Mouse (Mus musculus): Measurements from ENCODE around the gene Sv2c. TPM values are rescaled to one million over a fixed set of nuclear protein-coding genes. Genes with fewer than 3 reads are reported as not detected.

Sv2c gene
- total RNA-seq, 2 experiments from 2014 or later, result 0.17 to 0.20 TPM

DNA sequence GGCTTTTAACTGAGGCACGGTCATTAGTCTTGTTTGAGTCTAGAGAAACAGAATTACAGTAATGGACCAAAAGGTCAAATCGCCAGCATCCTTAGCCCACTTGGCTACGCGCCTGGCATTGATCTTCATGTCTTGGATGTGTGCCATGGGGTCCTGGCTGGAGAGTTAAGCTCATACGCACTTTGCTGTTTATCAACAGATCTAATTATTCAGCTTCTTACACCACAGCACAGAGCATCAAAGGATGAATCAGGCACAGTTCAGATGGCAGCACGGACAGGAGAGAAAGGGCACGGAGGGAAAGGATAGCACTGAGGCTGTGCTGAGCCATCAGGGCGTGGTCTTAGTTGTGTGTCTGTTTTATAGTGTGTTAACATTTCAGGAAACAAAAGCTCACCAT is 58.8 kb downstream of the Sv2c start:
- no peak for DNase-seq
- intact Hi-C loops (cut with DNase I), result no loop called here

DNA sequence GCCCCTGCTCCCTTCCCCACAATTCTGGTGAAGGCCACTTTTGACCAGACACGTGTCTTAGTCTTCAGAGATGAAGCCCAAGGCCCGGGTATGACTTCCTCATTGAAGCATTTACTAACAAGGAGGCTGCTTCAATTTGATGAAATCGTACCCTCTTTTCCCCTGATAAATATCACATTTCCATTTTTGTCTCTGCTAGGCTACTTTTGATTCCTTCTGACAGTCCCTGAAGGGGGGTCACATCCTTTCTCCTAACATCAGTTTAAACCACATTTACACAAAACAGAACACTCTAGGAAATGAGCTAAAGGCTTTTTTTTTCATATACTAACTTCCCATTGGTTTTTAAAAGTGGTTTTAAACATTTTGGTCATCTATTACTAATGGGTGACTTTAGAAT is 79.6 kb downstream of the Sv2c start:
- DNase-seq, result no peak
- intact Hi-C loops (cut with DNase I), result no loop called here

DNA sequence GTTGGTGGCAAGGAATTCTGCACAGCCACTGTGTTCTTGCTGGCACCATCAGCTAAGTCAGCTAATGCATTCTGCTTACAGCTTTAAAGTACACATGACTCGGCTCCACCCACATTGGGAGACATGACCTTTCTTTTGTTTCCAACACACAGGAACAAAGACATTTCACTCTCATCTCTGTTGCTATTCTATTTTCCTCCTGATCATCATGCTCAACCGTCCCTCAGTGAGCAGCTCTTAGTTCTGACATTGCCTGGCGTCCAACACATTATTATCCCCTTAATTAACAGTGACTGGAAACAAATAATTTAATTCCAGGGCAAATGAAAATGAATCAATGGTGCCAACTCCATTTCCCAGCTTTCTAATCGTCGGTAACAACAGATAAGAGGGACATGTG is 87.0 kb downstream of the Sv2c start:
- intact Hi-C loops (cut with DNase I), result no loop called here
- no peak for DNase-seq

DNA sequence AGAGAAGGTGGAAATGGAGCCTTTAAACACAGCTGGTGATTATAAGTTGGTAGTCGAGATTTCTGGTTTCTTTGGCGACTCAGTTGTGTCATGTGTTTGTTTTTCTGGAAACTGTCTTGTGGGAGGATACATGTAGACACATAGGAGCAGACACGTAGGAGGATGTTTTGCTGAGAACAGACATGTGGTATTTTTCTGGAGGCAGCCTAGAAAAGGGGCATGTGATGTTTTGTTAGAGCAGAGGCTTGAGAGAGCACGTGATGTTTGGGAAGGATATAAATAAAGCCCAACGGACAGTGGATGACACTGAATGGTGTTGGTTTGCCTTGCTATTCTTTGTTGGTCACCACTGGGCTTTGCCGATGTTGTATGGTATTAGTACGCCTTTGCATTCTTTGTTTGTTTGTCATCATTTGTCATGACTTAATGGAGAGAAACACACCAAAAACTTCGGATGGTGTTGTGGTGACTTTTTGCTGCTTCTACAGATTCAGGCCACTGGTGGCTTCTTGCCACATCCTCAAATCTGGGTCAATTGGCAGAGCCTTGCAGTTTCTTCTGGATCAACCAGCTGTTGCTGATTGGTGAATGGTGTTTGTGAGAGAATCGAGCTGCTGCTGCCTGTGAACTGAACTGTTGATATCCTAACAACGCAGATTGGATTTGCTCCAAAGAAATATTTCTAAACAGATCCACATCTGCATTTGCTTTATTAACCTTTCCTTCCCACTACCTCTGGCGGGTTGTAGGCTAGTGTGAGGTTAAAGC is 91.9 kb downstream of the Sv2c start:
- intact Hi-C loops (cut with DNase I), result no loop called here
- DNase-seq, result peak in 1 of 2 experiments; percentile 1

DNA sequence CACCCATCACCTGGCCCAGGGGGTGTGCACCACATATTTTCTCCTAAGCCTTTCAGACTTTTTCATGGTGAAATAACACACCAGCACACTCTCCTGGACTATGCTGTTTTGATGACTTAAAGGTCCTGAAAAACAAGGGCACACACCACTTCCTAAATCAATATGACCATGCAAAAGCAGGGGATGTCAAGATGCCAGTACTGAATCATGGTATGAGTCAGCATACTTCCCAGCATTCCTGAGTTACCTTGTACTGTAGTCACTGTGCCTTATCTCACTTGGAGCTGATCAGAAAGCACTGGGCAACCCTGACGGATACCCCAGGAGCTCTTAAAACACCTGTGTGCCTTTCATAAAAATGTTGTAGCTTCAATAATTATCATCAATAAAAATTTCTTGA is 92.8 kb downstream of the Sv2c start:
- intact Hi-C loops (cut with DNase I), result no loop called here
- DNase-seq, result no peak

DNA sequence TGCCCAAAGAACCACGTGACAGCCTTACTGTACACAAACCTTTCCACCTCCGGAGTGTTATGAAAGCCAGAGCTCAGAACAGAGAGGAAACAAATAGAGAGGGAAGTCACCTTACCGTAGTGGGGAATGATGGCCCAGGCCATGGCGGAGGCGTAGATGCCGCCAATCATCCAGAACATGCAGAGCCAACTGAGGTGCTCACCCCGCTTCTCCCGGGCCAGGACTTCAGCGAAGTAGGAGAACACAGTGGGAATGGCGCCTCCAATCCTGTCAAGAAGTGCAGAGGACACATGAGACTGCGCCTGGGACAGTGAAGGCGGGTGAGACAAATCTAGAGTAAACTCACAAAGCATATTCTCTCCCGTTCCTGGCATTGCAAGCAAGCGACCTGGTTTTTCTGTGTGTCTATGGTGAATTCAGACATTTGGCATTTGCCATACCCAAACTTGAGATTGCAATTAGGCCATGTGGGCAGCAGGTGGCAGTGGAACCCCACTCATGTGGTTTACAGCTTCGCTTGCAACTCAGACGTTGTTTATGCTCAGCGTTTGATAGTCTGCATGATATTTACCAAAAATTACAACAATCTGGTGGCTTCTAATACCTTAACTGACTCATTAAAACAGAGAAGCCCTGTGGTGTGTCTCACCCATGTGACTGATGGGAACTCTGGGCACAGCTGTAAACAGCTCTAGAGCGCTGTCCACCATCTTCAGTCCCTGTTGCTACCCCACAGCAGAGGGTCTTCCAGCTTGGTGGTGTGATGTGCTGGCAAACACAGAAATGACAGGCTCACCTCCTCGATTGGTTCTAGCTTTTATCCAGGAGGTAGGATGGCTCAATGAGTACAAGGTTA is 101.8 kb downstream of the Sv2c start:
- DNase-seq, result peak; percentile 37 to 67
- intact Hi-C loops (cut with DNase I), result loop anchor here (1.0 to 5.0 kb wide), 2 partner anchors 345 to 562 kb away; no protein-coding TSS in a partner anchor

DNA sequence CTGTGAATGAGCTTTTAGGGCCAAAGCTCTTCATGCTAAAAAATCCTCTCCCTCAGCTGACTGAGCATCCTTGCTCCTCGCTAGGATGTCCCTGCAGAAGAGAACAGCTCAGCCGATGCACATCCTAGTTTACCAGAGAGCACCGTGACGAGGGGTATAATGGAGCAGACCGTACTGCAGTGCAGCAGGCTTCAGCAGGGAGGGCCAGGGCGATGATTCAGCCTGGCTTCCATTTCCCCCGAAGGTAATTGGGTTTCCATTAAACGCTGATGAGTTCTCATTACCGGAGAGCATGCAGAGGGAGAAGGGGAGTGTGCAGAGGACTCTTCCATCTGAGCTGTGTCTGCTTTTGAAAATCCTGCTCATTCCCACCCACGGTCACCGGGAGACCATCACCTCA is 108.5 kb downstream of the Sv2c start:
- DNase-seq, result no peak
- intact Hi-C loops (cut with DNase I), result no loop called here

DNA sequence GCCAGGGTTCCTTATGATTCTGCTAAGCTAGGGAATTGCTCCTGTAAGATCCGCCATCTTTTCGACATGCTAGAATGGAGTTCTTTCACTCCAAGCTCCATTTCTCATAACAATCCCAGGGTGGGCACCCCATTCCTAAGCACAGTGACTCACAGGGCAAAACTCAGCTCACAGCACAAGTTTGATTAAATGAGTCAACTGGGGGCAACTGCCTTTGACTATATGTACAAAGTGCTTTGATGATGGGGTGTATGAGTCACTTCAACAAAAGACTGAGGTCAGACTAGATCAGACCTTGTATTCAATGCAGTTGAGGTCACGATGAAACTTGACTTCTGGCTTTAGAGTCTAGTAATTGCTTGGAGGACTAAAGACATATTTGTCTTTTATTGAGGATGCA is 116.9 kb downstream of the Sv2c start:
- DNase-seq, result no peak
- intact Hi-C loops (cut with DNase I), result no loop called here

DNA sequence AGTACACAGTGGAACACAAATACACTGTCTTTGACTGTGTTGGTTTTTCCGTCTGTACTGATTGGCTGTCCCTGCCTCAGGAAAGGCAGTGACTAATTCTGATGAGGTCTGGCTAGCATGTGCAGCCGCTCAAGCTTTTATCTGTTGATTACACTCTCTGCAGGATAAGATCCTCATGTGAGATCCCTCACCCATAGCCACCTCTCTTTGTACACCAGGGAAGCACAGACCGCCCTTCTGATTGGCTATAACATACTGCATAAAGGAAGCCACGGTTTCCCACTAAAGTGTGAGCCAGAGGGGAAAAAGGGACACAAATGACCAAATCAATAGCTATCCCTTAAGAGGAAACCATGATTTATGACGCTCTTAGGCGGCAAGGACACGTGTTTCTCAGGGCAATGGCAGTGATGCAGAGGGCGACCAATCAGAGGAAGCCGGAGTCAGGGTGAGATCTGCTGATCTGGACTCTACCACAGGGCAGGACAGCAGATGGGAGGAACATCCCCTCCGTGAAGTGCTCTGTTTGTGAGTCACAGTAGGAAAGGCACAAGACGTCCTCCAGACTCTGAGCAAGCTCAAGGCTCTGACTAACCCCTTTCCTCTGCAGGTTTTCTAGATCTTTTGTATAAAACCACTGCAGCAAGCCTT is 121.4 kb downstream of the Sv2c start:
- DNase-seq, result no peak
- intact Hi-C loops (cut with DNase I), result no loop called here

DNA sequence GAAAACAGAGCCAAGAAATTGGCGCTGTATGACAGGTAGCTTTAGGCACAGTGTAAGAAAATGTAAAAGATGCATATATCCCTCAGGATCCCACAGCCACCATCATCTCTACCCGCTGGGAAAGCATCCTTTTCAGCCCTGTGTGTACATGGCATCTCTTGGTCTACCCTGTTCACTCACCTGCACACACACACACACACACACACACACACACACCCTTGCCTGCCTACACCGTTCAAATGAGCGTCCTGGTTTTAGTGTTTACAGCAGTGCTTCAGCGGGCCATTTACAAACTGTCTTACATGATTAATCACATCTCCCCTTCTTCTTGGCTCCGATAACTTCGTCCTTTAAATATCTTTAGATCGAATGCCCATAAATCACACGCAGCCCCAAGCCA is 123.4 kb downstream of the Sv2c start:
- intact Hi-C loops (cut with DNase I), result no loop called here

DNA sequence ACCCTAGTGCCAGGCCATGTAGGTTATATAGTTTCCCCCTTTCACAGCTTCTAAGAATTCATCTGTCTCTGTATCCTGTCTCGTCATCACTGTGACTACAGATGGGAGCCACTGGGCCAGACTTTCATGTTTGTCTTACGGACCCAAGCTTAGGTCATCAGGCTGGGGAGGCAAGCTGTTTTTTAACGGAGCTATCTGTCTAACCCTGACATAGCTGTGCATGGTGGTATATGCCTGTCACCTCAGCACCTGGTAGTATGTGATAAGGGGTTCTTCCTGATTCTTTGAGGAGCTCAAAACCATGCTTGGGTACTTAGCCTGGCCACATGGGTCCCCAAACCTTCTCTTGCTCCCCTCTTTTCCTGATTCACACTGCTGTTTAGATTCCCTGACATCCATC is 124.2 kb downstream of the Sv2c start:
- intact Hi-C loops (cut with DNase I), result no loop called here
- no peak for DNase-seq

More for the DNA sequence above, 123.4 kb downstream of the Sv2c start:
- DNase-seq, result no peak

DNA sequence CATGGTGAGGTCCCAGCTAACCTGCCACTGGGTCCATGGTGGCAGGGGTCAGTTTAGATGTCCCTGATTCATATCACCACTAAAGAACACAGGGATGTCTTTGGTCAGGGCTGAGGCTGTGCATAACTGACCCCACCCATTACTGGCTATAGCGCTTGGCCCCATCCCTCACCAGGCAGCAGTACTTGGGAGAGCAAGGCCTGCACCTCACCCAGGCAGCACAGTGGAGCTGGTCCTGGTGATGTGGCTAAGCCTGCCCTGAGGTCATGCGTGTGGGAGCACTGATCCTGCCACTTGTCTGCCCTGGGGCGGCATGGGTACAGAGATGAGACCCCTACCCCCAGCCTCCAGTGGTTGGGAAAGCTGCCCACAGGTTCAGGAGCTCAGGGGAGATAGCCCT is 128.8 kb downstream of the Sv2c start:
- no peak for DNase-seq
- intact Hi-C loops (cut with DNase I), result no loop called here

DNA sequence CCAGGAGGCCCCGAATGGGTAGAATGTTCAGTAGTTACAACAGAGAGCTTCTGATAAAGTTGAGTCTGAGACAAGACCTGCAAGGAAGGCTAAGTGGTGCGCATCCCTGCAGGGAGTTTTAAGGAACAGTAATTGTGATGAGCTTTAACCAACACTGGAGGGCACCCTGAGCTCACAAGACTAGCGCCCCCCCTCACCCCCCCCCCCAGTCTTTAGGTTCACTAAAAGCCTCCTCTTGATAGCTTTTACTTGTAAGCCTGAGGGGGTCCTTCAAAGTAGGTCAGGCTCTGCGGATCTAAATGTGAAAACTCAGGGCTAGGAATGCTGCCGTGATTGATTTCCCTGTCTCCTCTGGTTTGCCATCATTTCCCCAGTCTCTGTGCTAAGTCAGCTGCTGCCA is 129.9 kb downstream of the Sv2c start:
- no peak for DNase-seq
- intact Hi-C loops (cut with DNase I), result no loop called here

DNA sequence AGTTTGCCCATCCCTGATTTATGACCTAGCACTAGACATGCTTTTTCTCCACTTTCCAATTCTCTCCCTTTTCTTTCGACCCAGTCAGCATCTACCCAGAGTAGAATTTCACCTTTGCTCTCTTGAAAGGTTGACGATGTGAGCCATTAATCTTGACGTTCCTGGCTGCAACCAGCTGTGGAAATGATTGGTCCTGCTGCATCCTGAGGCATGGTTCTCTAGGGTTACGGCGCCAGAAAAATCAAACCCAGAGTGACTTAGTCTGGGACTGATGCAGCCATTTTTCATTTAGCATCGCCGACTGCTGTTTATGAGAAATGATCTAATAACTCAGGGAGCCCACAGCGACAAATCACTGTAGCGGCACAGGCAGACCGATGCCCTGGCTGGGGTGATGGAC is 133.0 kb downstream of the Sv2c start:
- intact Hi-C loops (cut with DNase I), result no loop called here
- DNase-seq, result no peak

DNA sequence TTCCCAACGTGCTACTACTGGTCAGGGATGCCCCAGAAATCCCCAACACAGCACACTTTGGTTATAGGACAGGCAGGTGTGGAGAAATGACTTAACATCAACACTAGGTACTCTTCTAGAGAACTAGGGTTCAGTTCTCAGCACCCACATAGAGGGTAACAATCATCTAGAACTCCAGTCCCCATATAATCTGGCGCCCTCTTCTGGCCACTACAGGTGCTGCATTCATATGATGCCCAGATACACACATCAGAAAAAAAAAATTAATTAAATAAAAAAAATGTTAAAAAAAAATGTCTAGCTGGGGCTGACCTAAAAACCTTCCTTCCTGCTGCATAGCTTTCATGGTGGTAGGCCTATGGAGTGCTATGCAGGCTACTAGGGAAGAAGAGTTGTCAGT is 135.1 kb downstream of the Sv2c start:
- DNase-seq, result no peak
- intact Hi-C loops (cut with DNase I), result no loop called here

DNA sequence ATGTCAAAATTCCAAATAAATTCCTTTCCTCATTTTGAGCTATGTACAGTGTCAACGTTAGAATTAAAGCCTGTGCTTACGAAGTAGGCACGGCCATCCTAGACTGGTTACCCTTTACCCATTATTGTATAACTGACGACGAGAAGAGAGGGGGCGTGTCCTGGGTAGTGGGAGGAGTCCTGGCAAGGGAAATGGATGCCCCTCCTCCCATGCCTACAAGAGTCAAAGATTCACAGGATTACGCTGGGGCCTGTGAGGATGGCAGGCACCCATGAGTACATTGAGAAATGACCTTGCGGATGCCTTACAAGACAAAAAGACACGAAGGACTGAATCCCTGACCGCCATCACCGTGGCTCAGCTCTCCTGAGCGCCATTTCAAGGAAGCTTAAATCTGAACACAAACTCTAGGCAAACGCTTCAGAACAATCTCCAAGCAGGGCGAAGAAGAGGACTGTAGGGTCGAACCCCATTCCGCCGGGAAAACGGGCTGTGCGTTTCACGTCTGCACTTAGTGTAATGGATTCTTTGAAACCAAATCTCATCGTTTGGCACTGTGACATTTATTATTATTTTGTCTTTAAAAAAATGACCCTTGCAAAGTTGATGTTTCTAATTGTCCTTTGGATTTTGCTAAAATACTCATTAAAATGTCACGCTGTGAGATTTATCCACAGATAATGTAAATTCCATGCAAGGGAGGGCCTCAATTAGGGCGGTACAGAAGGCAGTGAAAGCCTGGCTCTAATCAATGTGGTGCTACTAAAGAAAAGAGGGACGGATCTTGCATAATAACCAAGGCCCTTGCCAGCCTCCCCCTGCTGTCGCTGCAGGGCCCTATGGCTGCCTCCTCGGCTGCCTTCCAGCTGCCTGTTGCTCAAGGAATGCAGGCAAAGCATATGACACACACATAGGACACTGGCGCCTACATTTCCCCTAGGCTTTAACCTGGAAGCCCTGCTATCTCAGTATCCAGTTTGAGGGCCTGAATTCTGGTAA is 137.4 kb downstream of the Sv2c start:
- peak in 1 of 2 experiments; percentile 5 for DNase-seq
- intact Hi-C loops (cut with DNase I), result no loop called here

DNA sequence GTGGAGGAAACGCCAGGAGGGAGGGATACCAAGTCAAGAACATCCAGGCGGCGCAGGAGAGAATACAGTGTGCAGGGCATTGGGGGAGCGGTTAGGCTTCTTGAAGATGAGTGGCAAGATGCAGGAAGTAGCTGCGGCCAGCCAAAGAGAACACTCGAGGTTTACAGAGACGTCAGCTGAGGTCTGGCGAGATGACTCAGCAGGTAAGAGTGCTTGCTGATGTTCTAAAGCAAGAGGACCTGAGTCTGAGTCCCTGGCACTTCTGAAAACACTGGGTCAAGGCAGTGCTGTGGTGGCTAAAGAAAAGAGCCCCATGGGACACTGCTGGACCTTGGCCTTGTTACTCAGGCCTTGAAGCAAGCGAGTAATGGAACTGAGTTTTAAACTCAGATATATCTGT is 144.2 kb downstream of the Sv2c start:
- DNase-seq, result no peak
- intact Hi-C loops (cut with DNase I), result no loop called here

DNA sequence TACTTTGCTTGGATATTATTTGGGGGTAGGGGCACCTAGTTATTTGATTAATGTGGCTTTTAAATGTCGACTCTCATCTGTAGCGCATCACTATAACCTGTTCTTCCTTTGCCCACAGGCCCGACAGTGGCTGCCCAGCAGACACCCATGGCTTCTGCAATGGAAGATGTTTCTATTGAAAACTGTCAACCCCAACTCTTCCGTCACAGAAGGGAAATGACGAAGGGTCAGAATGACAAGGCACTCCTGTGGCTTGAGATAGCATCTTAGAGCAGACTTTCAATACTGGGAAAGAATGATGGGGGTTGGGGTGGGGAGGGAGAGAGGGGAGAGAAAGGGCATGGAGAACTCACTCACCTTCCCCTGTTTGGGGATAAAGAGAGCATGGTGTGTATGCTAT is 145.2 kb downstream of the Sv2c start:
- intact Hi-C loops (cut with DNase I), result no loop called here
- no peak for DNase-seq

DNA sequence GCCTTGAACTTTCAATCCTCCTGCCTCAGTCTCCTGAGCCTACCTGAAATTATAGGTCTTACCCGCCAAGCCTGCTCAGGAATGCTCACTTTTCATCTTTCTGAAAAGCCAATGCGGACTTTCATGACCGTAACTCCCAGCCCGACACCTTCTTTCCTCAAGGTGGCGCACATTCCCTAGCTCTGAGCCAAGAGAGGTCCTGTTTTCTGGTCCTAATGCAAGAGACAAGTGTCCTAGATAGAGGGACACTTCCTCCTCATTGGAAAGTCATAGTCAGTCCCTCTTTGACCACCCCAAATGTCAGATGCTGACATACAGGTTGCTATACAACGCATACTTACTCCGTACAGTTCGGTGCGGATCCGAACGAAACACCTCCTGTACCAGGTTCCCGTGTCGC is 146.0 kb downstream of the Sv2c start:
- intact Hi-C loops (cut with DNase I), result no loop called here
- DNase-seq, result peak in 1 of 2 experiments; percentile 30

DNA sequence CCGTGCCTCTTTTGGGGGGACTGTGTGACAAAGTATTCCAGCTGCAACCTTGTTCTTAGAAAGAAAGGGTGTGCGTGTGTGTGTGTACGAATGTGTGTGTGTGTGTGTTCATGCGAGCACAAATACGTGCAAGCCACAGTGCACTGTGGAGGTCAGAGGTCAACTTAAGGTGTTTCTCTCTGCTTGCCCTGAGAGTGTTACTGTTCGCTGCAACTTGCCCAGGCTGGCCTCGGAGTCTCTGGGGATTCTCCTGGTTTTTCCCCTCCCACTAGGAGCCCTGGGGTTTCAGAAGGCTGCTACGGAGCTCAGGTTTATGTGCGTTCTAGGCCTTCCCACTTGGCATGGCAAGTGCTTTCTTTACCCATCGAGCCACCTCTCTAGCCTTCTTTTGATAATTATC is 157.2 kb downstream of the Sv2c start:
- no peak for DNase-seq
- intact Hi-C loops (cut with DNase I), result no loop called here
